Mouse (Mus musculus) monocyte, adult 59 days (primary cell): ENCODE measurements around the gene Actl9. TPM values are rescaled to one million over a fixed set of nuclear protein-coding genes. Genes with fewer than 3 reads are reported as not detected.

Experiments
- total RNA-seq, 2 experiments: library from RNA; stranded (reverse); gene quantifications; one replicate each; pipeline ENCODE4 v1.2.4; 2023

Actl9 gene
- not detected for total RNA-seq

GRCm38 (mm10) chr17:33432019-33432946 is at the start of gene Actl9:
Gene Actl9 (plus strand): TSS chr17:33432896.

GRCm38 (mm10) chr17:33394182-33395034 is 38.3 kb upstream of the Actl9 start, which contains the start of gene Zfp101:
Gene Zfp101 (minus strand): TSS chr17:33394641.

Other genes with a start within 250 kb of the Actl9 start
- gene Olfr239, start 241.6 kb upstream of the Actl9 start, total RNA-seq: not detected
- not detected for gene Olfr1564, start 211.2 kb upstream of the Actl9 start, total RNA-seq
- 1 to 10 TPM; 4.7 to 5.0 TPM for gene Zfp955a, start 177.8 kb upstream of the Actl9 start, total RNA-seq
- under 1 TPM; 0.13 to 0.15 TPM for gene Olfr63, start 168.2 kb upstream of the Actl9 start, total RNA-seq
- gene Zfp955b, start 143.4 kb upstream of the Actl9 start, total RNA-seq: 1 to 10 TPM; 3.2 to 4.4 TPM
- 1 to 10 TPM; 4.9 to 8.2 TPM for gene Zfp81, start 74.0 kb upstream of the Actl9 start, total RNA-seq
- gene Zfp101, start 38.3 kb upstream of the Actl9 start, total RNA-seq: 1 to 10 TPM; 3.4 to 4.3 TPM
- gene Adamts10, start 91.3 kb downstream of the Actl9 start, total RNA-seq: 100 to 1,000 TPM in 1 of 2 experiments, 10 to 100 TPM in 1; 76.0 to 104 TPM
- 100 to 1,000 TPM; 480 to 526 TPM for gene Myo1f, start 122.8 kb downstream of the Actl9 start, total RNA-seq
- gene Zfp414, start 196.2 kb downstream of the Actl9 start, total RNA-seq: 10 to 100 TPM; 49.5 to 51.0 TPM
- 10 to 100 TPM; 28.9 to 42.0 TPM for gene Pram1, start 205.2 kb downstream of the Actl9 start, total RNA-seq